Mouse (Mus musculus) kidney, embryonic 14.5 days (tissue): ENCODE measurements around the gene BC037034. TPM values are rescaled to one million over a fixed set of nuclear protein-coding genes. Genes with fewer than 3 reads are reported as not detected.

ENCODE experiments used
- ATAC-seq: fragments of 200-750 bp; cut with Nextera tagmentation; 2 replicates; pipeline ENCODE4 v1.8.0; 2017; ENCODE audit warnings: moderate number of reproducible peaks, mild to moderate bottlenecking, moderate TSS enrichment, moderate library complexity; ENCODE audit not compliant: low FRiP score, low TSS enrichment
- H3K27ac ChIP-seq: fragments of 300-500 bp; sonication (generic); 2 replicates; pipeline ENCODE4 v1.5.1; 2014; ENCODE audit warnings: low read depth, mild to moderate bottlenecking, low read length, moderate library complexity, mixed read lengths
- H3K27me3 ChIP-seq: fragments of 300-500 bp; sonication (generic); 2 replicates; pipeline ENCODE4 v1.6.1; 2014; ENCODE audit warnings: mild to moderate bottlenecking, low read length; ENCODE audit not compliant: control insufficient read depth, insufficient read depth
- H3K36me3 ChIP-seq: fragments of 300-500 bp; sonication (generic); 2 replicates; pipeline ENCODE4 v1.6.1; 2014; ENCODE audit warnings: low read length, mixed read lengths; ENCODE audit not compliant: control insufficient read depth, insufficient read depth
- H3K4me1 ChIP-seq: fragments of 300-500 bp; sonication (generic); 2 replicates; pipeline ENCODE4 v1.6.1; 2014; ENCODE audit warnings: low read length, mixed read lengths; ENCODE audit not compliant: control insufficient read depth, insufficient read depth
- H3K4me2 ChIP-seq: fragments of 300-500 bp; sonication (generic); replicated peaks from 2 replicates; pipeline ENCODE4 v1.6.1; 2014; ENCODE audit warnings: low read depth, mild to moderate bottlenecking, low read length
- H3K4me3 ChIP-seq: fragments of 300-500 bp; sonication (generic); 2 replicates; pipeline ENCODE4 v1.5.1; 2014; ENCODE audit warnings: mild to moderate bottlenecking, low read length
- H3K9ac ChIP-seq: fragments of 300-500 bp; sonication (generic); 2 replicates; pipeline ENCODE4 v1.6.1; 2014; ENCODE audit warnings: low read depth, mild to moderate bottlenecking, low read length, moderate library complexity
- H3K9me3 ChIP-seq: fragments of 300-500 bp; sonication (generic); 2 replicates; pipeline ENCODE4 v1.6.1; 2016; ENCODE audit warnings: low read length; ENCODE audit not compliant: control insufficient read depth
- WGBS: fragments of 180-500 bp; shearing (Covaris S2); extraction: QIAGEN DNeasy Blood & Tissue Kit; methylation state at CpG from one replicate; pipeline ENCODE4 v1.1.7; 2014; 5-methylcytosine and 5-hydroxymethylcytosine counted together
- polyA plus RNA-seq: library from polyadenylated mRNA; unstranded; fragments of >200 nt; fragmentation: Nextera tagmentation; extraction: Ambion mirVana; gene quantifications from 2 replicates; pipeline ENCODE4 v1.2.1, GENCODE M21; 2014

The BC037034 gene
- polyA plus RNA-seq, 1 experiment from 2014 or later = 5.4 TPM

GRCm38 (mm10) chr5:138267114-138267513 is 3.3 kb upstream of the BC037034 start:
- Histone ChIP-seq H3K27ac (no peak overlapping the region), H3K27me3 (no peaks in the 10 kb centered on the region), H3K9ac (no peak overlapping the region), H3K36me3 (peaks cover 2% of the 10 kb centered on the region; the same call in 1 of the 2 replicates), H3K4me1 (peaks cover 14% of the 10 kb centered on the region), H3K4me3 (no peak overlapping the region), H3K4me2 (no peak overlapping the region), H3K9me3 (no peaks in the 10 kb centered on the region)
- ATAC-seq = no peak
- WGBS = 90% methylated on average over 3 of the region's 3 CpGs

DNA sequence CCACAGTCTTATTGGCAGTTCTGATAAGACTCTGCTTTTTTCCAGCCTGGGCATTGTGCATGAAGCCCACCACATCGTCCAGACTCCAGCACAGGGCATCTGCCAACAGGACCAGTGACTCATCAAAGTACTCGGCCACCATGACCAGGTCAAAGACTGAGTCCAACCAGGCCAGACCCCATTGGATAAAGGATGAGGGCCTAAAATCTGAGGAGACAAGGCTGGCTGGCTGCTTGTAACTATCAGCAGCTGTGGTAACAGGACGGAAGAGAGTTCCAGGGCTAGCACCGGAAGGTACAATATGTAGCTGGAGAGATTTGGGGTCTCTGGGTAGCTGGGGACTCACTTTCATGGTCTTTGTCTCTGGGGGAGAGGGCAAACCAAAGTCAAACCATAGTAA is 1.9 kb upstream of the BC037034 start:
- no peak for ATAC-seq
- H3K36me3 ChIP-seq = peaks cover 16% of the 10 kb centered on the region
- H3K4me1 ChIP-seq = peaks cover 11% of the 10 kb centered on the region
- H3K27me3 ChIP-seq = no peaks in the 10 kb centered on the region
- H3K27ac ChIP-seq = no peak overlapping the region
- 92% methylated on average over 4 of the region's 4 CpGs for WGBS
- no peak overlapping the region for H3K4me2 ChIP-seq
- no peak overlapping the region for H3K4me3 ChIP-seq
- no peaks in the 10 kb centered on the region for H3K9me3 ChIP-seq
- H3K9ac ChIP-seq = no peak overlapping the region

GRCm38 (mm10) chr5:138264207-138264578 is 360 bp upstream of the BC037034 start:
- H3K36me3 ChIP-seq = peaks cover 29% of the 10 kb centered on the region
- peak overlapping the region; percentile 86 for H3K9ac ChIP-seq
- 18% methylated on average over 6 of the region's 6 CpGs for WGBS
- peak overlapping the region; percentile 81 for H3K4me3 ChIP-seq
- no peaks in the 10 kb centered on the region for H3K9me3 ChIP-seq
- ATAC-seq = no peak
- peak overlapping the region; percentile 87 for H3K4me2 ChIP-seq
- H3K27me3 ChIP-seq = no peaks in the 10 kb centered on the region
- H3K4me1 ChIP-seq = peaks cover 11% of the 10 kb centered on the region
- no peak overlapping the region for H3K27ac ChIP-seq

- H3K4me2 ChIP-seq = peak overlapping the region; percentile 87
- H3K27ac ChIP-seq = no peak overlapping the region
- 57% methylated on average over 18 of the region's 18 CpGs for WGBS
Observed at GRCm38 (mm10) chr5:138262582-138263240, 1.1 kb downstream of the BC037034 start.

GRCm38 (mm10) chr5:138262001-138262400 is 1.8 kb downstream of the BC037034 start:
- Histone ChIP-seq H3K4me3 (no peak overlapping the region), H3K27ac (no peak overlapping the region), H3K27me3 (no peaks in the 10 kb centered on the region), H3K9ac (no peak overlapping the region), H3K36me3 (peaks cover 37% of the 10 kb centered on the region), H3K9me3 (no peaks in the 10 kb centered on the region), H3K4me1 (peaks cover 11% of the 10 kb centered on the region), H3K4me2 (no peak overlapping the region)
- 80% methylated on average over 4 of the region's 4 CpGs for WGBS
- ATAC-seq = no peak

More at GRCm38 (mm10) chr5:138262582-138263240, 1.1 kb downstream of the BC037034 start:
- Histone ChIP-seq H3K4me1 (peaks cover 11% of the 10 kb centered on the region), H3K27me3 (no peaks in the 10 kb centered on the region), H3K9ac (peak overlapping the region; percentile 86), H3K36me3 (peaks cover 37% of the 10 kb centered on the region), H3K9me3 (no peaks in the 10 kb centered on the region), H3K4me3 (peak overlapping the region; percentile 81)
- ATAC-seq = no peak

GRCm38 (mm10) chr5:138260834-138261233 is 3.0 kb downstream of the BC037034 start:
- H3K9ac ChIP-seq = no peak overlapping the region
- peaks cover 37% of the 10 kb centered on the region for H3K36me3 ChIP-seq
- no peaks in the 10 kb centered on the region for H3K27me3 ChIP-seq
- H3K9me3 ChIP-seq = no peaks in the 10 kb centered on the region
- no peak overlapping the region for H3K4me2 ChIP-seq
- no peak overlapping the region for H3K4me3 ChIP-seq
- ATAC-seq = no peak
- 89% methylated on average over 11 of the region's 11 CpGs for WGBS
- no peak overlapping the region for H3K27ac ChIP-seq
- peaks cover 16% of the 10 kb centered on the region for H3K4me1 ChIP-seq

GRCm38 (mm10) chr5:138260051-138260450 is 3.8 kb downstream of the BC037034 start:
- ATAC-seq = no peak
- Histone ChIP-seq H3K4me3 (no peak overlapping the region), H3K9ac (no peak overlapping the region), H3K27me3 (no peaks in the 10 kb centered on the region), H3K9me3 (no peaks in the 10 kb centered on the region), H3K4me1 (peaks cover 16% of the 10 kb centered on the region), H3K36me3 (peaks cover 37% of the 10 kb centered on the region), H3K4me2 (no peak overlapping the region), H3K27ac (0 out of 2 replicates have a peak overlapping the region, but pooled peaks have one; percentile 30)
- WGBS = 87% methylated on average over 10 of the region's 10 CpGs

DNA sequence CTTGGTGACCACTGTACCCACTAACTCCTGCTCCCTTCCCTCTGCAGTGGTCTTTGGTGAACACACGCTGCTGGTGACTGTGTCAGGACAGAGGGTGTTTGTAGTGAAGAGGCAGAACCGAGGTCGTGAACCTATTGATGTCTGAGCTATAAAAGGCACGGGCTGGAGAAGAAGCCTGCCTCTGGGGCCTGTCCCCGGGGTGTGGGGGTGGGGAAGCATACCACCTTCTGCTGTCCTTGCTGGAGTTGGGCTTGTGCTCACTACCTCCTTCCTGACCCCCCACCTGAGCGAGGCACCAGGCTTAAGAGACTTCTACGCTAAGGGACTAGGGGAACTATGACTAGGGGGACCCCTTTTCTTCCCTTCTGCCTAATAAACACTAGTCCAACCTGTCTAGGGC is 4.8 kb downstream of the BC037034 start:
- peaks cover 21% of the 10 kb centered on the region for H3K4me1 ChIP-seq
- no peaks in the 10 kb centered on the region for H3K27me3 ChIP-seq
- no peak for ATAC-seq
- no peaks in the 10 kb centered on the region for H3K9me3 ChIP-seq
- H3K36me3 ChIP-seq = peaks cover 37% of the 10 kb centered on the region
- WGBS = 44% methylated on average over 7 of the region's 7 CpGs
- no peak overlapping the region for H3K9ac ChIP-seq
- no peak overlapping the region for H3K27ac ChIP-seq
- no peak overlapping the region for H3K4me2 ChIP-seq
- H3K4me3 ChIP-seq = no peak overlapping the region

DNA sequence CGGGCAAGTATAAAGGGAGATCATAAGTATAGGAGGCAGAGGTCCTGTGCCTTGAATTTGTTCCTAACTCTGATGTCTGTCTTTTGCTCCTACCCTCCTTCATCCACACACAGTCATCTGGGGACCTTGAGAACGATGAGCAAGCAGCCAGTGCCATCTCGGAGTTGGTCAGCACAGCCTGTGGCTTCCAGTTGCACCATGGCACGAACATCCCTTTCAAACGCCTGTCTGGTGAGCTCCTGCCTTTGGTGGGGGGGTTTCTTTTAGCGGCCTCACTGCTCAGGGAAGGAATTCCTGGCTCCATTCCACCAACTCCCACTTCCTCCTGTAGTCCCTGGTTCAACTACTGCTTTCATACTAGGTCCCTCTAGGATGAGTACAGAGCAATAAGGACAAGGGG is 5.3 kb downstream of the BC037034 start:
- Histone ChIP-seq H3K36me3 (peaks cover 37% of the 10 kb centered on the region), H3K4me1 (peaks cover 21% of the 10 kb centered on the region)
- no peak for ATAC-seq

More for the DNA sequence above, 5.3 kb downstream of the BC037034 start:
- H3K9ac ChIP-seq = no peak overlapping the region
- H3K9me3 ChIP-seq = no peaks in the 10 kb centered on the region
- no peak overlapping the region for H3K4me3 ChIP-seq
- H3K27me3 ChIP-seq = no peaks in the 10 kb centered on the region
- H3K4me2 ChIP-seq = no peak overlapping the region
- WGBS = 84% methylated on average over 6 of the region's 6 CpGs
- no peak overlapping the region for H3K27ac ChIP-seq
